Mouse (Mus musculus): Measurements from ENCODE around the gene Xpa.
A peak's percentile ranks its signal among the peaks of the same experiment; 100 is the strongest.

Gene Xpa

GRCm38 (mm10) chr4:46138287-46139222, 57.6 kb downstream of the Xpa start, which contains the start of the genes Ncbp1 and Tstd2:
Gene Ncbp1 (plus strand): TSS chr4:46138613.
Gene Tstd2 (minus strand): TSS chr4:46138694.
- peak; percentile 92 for DNase-seq

GRCm38 (mm10) chr4:46137629-46138286, 58.4 kb downstream of the Xpa start:
- DNase-seq = no peak

GRCm38 (mm10) chr4:46131791-46132190, 64.3 kb downstream of the Xpa start:
- no peak for DNase-seq

- no peak for DNase-seq
Observed at GRCm38 (mm10) chr4:46130221-46130620, 65.9 kb downstream of the Xpa start.

GRCm38 (mm10) chr4:46129311-46130004, 66.7 kb downstream of the Xpa start:
- no peak for DNase-seq

GRCm38 (mm10) chr4:46126541-46126940, 69.6 kb downstream of the Xpa start:
- DNase-seq = peak; percentile 75

GRCm38 (mm10) chr4:46123358-46123757, 72.8 kb downstream of the Xpa start:
- no peak for DNase-seq

GRCm38 (mm10) chr4:46120767-46121166, 75.3 kb downstream of the Xpa start:
- no peak for DNase-seq

- no peak for DNase-seq
Observed at GRCm38 (mm10) chr4:46119514-46120094, 76.5 kb downstream of the Xpa start.

- DNase-seq = no peak
Observed at GRCm38 (mm10) chr4:46117536-46117935, 78.6 kb downstream of the Xpa start.

GRCm38 (mm10) chr4:46116544-46117175, 79.5 kb downstream of the Xpa start:
- no peak for DNase-seq

GRCm38 (mm10) chr4:46115308-46115707, 80.8 kb downstream of the Xpa start:
- no peak for DNase-seq

GRCm38 (mm10) chr4:46111361-46111760, 84.8 kb downstream of the Xpa start:
- DNase-seq = no peak

GRCm38 (mm10) chr4:46110084-46110483, 86.0 kb downstream of the Xpa start:
- no peak for DNase-seq

Data from right cerebral cortex, postnatal 25 days (tissue).